Mouse (Mus musculus): Measurements from ENCODE around the gene Exoc3l2. TPM values are rescaled to one million over a fixed set of nuclear protein-coding genes. Genes with fewer than 3 reads are reported as not detected.

Gene Exoc3l2
- polyA plus RNA-seq, 1 experiment from 2014 or later = 0.55 TPM

GRCm38 (mm10) chr7:19477624-19478384 is 14.7 kb downstream of the Exoc3l2 start:
- Histone ChIP-seq H3K27me3 (ENCODE audit: control insufficient read depth, insufficient read depth, low read length) (peaks cover 3% of the 10 kb centered on the region; the same call in 1 of the 2 replicates), H3K9ac (replicated peaks; ENCODE audit: low read depth, low read length) (no peak overlapping the region), H3K4me2 (replicated peaks; ENCODE audit: low read depth, low read length) (no peak overlapping the region), H3K27ac (ENCODE audit: low read length) (no peak overlapping the region), H3K9me3 (ENCODE audit: control insufficient read depth, low read depth, low read length) (no peaks in the 10 kb centered on the region), H3K4me3 (ENCODE audit: low read depth, low read length) (no peak overlapping the region), H3K4me1 (ENCODE audit: control insufficient read depth, insufficient read depth, low read length) (no peaks in the 10 kb centered on the region; the same call in 1 of the 2 replicates), H3K36me3 (ENCODE audit: control insufficient read depth, insufficient read depth, low read length) (no peaks in the 10 kb centered on the region)
- WGBS = 24% methylated on average over 14 of the region's 14 CpGs
- ATAC-seq (ENCODE audit: insufficient number of reproducible peaks, insufficient read depth, low FRiP score, low read depth) = no peak

- Histone ChIP-seq H3K36me3 (ENCODE audit: control insufficient read depth, insufficient read depth, low read length) (no peaks in the 10 kb centered on the region), H3K9me3 (ENCODE audit: control insufficient read depth, low read depth, low read length) (no peaks in the 10 kb centered on the region), H3K9ac (replicated peaks; ENCODE audit: low read depth, low read length) (no peak overlapping the region), H3K4me3 (ENCODE audit: low read depth, low read length) (no peak overlapping the region), H3K27me3 (ENCODE audit: control insufficient read depth, insufficient read depth, low read length) (0 out of 2 replicates have a peak, but pooled peaks cover 6% of the 10 kb centered on the region), H3K27ac (ENCODE audit: low read length) (no peak overlapping the region), H3K4me1 (ENCODE audit: control insufficient read depth, insufficient read depth, low read length) (no peaks in the 10 kb centered on the region), H3K4me2 (replicated peaks; ENCODE audit: low read depth, low read length) (no peak overlapping the region)
- 83% methylated on average over 8 of the region's 8 CpGs for WGBS
- no peak for ATAC-seq (ENCODE audit: insufficient number of reproducible peaks, insufficient read depth, low FRiP score, low read depth)
Observed at GRCm38 (mm10) chr7:19483281-19483680, 20.1 kb downstream of the Exoc3l2 start.

DNA sequence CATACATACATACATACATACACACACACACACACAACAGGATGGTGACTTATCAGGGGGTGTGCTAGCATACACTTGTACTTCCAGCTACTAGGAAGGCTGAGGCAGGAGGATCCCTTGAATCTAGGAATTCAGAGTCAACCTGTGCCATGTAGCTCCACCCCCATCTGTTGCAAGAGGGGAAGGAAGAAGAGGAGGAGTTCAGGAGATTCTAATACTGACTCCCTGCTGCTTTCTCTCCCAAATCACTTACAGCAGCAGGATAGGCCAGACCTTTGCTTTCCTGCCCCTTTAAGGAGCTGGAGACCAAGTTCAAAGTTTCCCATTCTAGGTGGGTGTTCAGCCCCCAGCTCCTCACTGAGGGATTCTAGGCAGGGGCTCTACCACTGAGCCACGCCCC is 22.4 kb downstream of the Exoc3l2 start:
- Histone ChIP-seq H3K4me2 (replicated peaks; ENCODE audit: low read depth, low read length) (no peak overlapping the region), H3K9ac (replicated peaks; ENCODE audit: low read depth, low read length) (no peak overlapping the region), H3K36me3 (ENCODE audit: control insufficient read depth, insufficient read depth, low read length) (no peaks in the 10 kb centered on the region), H3K27ac (ENCODE audit: low read length) (no peak overlapping the region), H3K27me3 (ENCODE audit: control insufficient read depth, insufficient read depth, low read length) (peaks cover 21% of the 10 kb centered on the region), H3K9me3 (ENCODE audit: control insufficient read depth, low read depth, low read length) (no peaks in the 10 kb centered on the region), H3K4me3 (ENCODE audit: low read depth, low read length) (no peak overlapping the region), H3K4me1 (ENCODE audit: control insufficient read depth, insufficient read depth, low read length) (no peaks in the 10 kb centered on the region)
- 83% methylated on average over 1 of the region's 1 CpGs for WGBS
- ATAC-seq (ENCODE audit: insufficient number of reproducible peaks, insufficient read depth, low FRiP score, low read depth) = no peak

DNA sequence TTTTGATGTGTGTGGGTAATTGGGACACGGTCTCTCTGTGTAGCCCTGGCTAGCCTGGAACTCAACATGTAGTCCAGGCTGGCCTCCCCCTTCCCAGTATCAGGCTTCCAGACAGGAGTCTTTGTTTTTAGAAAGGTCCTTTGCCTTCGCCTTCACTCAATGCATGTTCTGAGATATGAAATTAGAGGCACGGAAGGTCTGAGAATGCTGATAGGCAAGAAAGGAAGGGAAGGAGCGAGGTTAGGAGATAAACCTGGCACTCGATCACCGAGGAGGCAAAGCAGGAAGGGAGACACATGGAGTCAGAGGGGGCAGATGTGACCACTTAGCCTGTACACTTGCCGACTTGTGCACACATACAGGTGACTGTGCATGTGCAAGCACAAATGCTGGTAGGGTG is 23.4 kb downstream of the Exoc3l2 start:
- H3K4me2 ChIP-seq (replicated peaks; ENCODE audit: low read depth, low read length) = no peak overlapping the region
- H3K27ac ChIP-seq (ENCODE audit: low read length) = no peak overlapping the region
- H3K4me3 ChIP-seq (ENCODE audit: low read depth, low read length) = no peak overlapping the region
- ATAC-seq (ENCODE audit: insufficient number of reproducible peaks, insufficient read depth, low FRiP score, low read depth) = no peak
- H3K4me1 ChIP-seq (ENCODE audit: control insufficient read depth, insufficient read depth, low read length) = no peaks in the 10 kb centered on the region
- H3K27me3 ChIP-seq (ENCODE audit: control insufficient read depth, insufficient read depth, low read length) = peaks cover 29% of the 10 kb centered on the region
- H3K36me3 ChIP-seq (ENCODE audit: control insufficient read depth, insufficient read depth, low read length) = no peaks in the 10 kb centered on the region
- no peak overlapping the region for H3K9ac ChIP-seq (replicated peaks; ENCODE audit: low read depth, low read length)
- WGBS = 86% methylated on average over 7 of the region's 7 CpGs
- no peaks in the 10 kb centered on the region for H3K9me3 ChIP-seq (ENCODE audit: control insufficient read depth, low read depth, low read length)

DNA sequence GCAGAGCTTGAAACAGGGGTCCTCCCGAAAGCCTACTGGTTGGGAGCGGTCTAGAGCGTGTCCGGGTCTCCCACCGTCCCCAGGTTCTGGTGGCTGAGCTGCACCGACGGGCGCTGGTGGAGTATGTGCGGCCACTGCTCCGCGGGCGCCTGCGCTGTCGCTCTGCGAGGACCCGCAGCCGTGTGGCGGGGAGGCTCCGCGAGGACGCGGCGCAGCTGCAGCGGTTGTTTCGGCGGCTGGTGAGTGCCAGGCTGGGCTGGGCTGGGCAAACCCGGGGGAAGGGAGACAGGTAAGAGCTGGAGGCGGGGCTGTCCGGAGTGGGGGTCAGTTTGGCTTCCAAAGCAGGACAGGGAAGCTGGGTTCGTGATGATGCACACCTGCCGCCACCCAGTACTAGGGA is 26.4 kb downstream of the Exoc3l2 start:
- H3K4me3 ChIP-seq (ENCODE audit: low read depth, low read length) = peak overlapping the region; percentile 19; the same call in 1 of the 2 replicates
- ATAC-seq (ENCODE audit: insufficient number of reproducible peaks, insufficient read depth, low FRiP score, low read depth) = no peak
- H3K9ac ChIP-seq (replicated peaks; ENCODE audit: low read depth, low read length) = 0 out of 2 replicates have a peak overlapping the region, but pooled peaks have one; percentile 10
- no peaks in the 10 kb centered on the region for H3K4me1 ChIP-seq (ENCODE audit: control insufficient read depth, insufficient read depth, low read length)
- no peak overlapping the region for H3K27ac ChIP-seq (ENCODE audit: low read length)
- no peaks in the 10 kb centered on the region for H3K36me3 ChIP-seq (ENCODE audit: control insufficient read depth, insufficient read depth, low read length)
- H3K27me3 ChIP-seq (ENCODE audit: control insufficient read depth, insufficient read depth, low read length) = peaks cover 30% of the 10 kb centered on the region
- 0 out of 2 replicates have a peak overlapping the region, but pooled peaks have one; percentile 23 for H3K4me2 ChIP-seq (replicated peaks; ENCODE audit: low read depth, low read length)
- no peaks in the 10 kb centered on the region for H3K9me3 ChIP-seq (ENCODE audit: control insufficient read depth, low read depth, low read length)
- 6% methylated on average over 31 of the region's 31 CpGs for WGBS

- H3K27me3 ChIP-seq (ENCODE audit: control insufficient read depth, insufficient read depth, low read length) = peaks cover 30% of the 10 kb centered on the region
- H3K9ac ChIP-seq (replicated peaks; ENCODE audit: low read depth, low read length) = no peak overlapping the region
- 0 out of 2 replicates have a peak, but pooled peaks have one; percentile 25 for ATAC-seq (ENCODE audit: insufficient number of reproducible peaks, insufficient read depth, low FRiP score, low read depth)
- no peaks in the 10 kb centered on the region for H3K4me1 ChIP-seq (ENCODE audit: control insufficient read depth, insufficient read depth, low read length)
- no peaks in the 10 kb centered on the region for H3K9me3 ChIP-seq (ENCODE audit: control insufficient read depth, low read depth, low read length)
- H3K4me2 ChIP-seq (replicated peaks; ENCODE audit: low read depth, low read length) = peak overlapping the region; percentile 36
- 2% methylated on average over 26 of the region's 26 CpGs for WGBS
- no peak overlapping the region for H3K27ac ChIP-seq (ENCODE audit: low read length)
- peak overlapping the region; percentile 15; the same call in 1 of the 2 replicates for H3K4me3 ChIP-seq (ENCODE audit: low read depth, low read length)
- no peaks in the 10 kb centered on the region for H3K36me3 ChIP-seq (ENCODE audit: control insufficient read depth, insufficient read depth, low read length)
Observed at GRCm38 (mm10) chr7:19491731-19492130, 28.6 kb downstream of the Exoc3l2 start.

DNA sequence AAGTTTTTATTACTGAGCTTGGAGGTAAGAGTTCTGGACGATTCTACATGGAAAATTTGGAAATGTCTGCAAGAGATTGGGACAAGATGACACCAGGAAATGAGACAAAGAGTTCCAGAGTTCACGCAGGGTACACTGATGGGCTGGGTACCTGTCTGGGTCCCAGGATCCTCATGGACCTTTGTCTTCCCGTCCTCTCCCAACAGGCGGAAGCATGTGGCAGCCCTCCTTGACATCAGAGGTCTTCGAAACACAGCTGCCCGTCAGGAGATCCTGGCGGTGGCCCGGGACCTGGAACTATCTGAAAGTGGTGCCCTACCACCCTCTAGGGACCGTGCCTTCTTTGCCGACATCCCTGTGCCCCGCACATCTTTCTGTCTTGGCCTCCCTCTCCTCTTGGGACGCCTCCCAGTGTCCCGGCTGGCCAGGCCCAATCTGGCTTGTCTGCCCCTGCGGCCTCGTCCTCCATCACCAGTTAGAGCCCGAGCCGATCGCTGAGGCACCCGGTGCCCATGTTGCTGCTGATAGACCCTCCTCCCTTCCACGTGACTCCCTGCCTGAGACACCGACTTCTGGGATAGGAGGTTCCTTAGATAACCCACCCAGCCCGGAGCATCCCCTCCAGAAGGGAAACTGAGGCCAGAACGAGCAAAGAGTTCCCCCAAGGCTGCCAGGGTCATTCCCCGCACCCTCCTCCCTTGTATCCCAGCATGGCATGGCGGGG is 31.8 kb downstream of the Exoc3l2 start:
- no peaks in the 10 kb centered on the region for H3K9me3 ChIP-seq (ENCODE audit: control insufficient read depth, low read depth, low read length)
- no peak for ATAC-seq (ENCODE audit: insufficient number of reproducible peaks, insufficient read depth, low FRiP score, low read depth)
- no peak overlapping the region for H3K4me3 ChIP-seq (ENCODE audit: low read depth, low read length)
- WGBS = 84% methylated on average over 25 of the region's 25 CpGs
- no peak overlapping the region for H3K27ac ChIP-seq (ENCODE audit: low read length)
- H3K4me1 ChIP-seq (ENCODE audit: control insufficient read depth, insufficient read depth, low read length) = no peaks in the 10 kb centered on the region
- no peaks in the 10 kb centered on the region for H3K36me3 ChIP-seq (ENCODE audit: control insufficient read depth, insufficient read depth, low read length)
- peaks cover 11% of the 10 kb centered on the region for H3K27me3 ChIP-seq (ENCODE audit: control insufficient read depth, insufficient read depth, low read length)
- H3K9ac ChIP-seq (replicated peaks; ENCODE audit: low read depth, low read length) = no peak overlapping the region
- no peak overlapping the region for H3K4me2 ChIP-seq (replicated peaks; ENCODE audit: low read depth, low read length)

GRCm38 (mm10) chr7:19495521-19496213 is 32.5 kb downstream of the Exoc3l2 start:
- 51% methylated on average over 20 of the region's 20 CpGs for WGBS
- H3K9ac ChIP-seq (replicated peaks; ENCODE audit: low read depth, low read length) = no peak overlapping the region
- no peaks in the 10 kb centered on the region for H3K9me3 ChIP-seq (ENCODE audit: control insufficient read depth, low read depth, low read length)
- no peak overlapping the region for H3K4me3 ChIP-seq (ENCODE audit: low read depth, low read length)
- no peak overlapping the region for H3K4me2 ChIP-seq (replicated peaks; ENCODE audit: low read depth, low read length)
- H3K27ac ChIP-seq (ENCODE audit: low read length) = no peak overlapping the region
- H3K4me1 ChIP-seq (ENCODE audit: control insufficient read depth, insufficient read depth, low read length) = no peaks in the 10 kb centered on the region
- H3K27me3 ChIP-seq (ENCODE audit: control insufficient read depth, insufficient read depth, low read length) = peaks cover 9% of the 10 kb centered on the region
- no peaks in the 10 kb centered on the region for H3K36me3 ChIP-seq (ENCODE audit: control insufficient read depth, insufficient read depth, low read length)
- no peak for ATAC-seq (ENCODE audit: insufficient number of reproducible peaks, insufficient read depth, low FRiP score, low read depth)
